Mouse (Mus musculus): ENCODE results near the gene Klhl40. TPM values are rescaled to one million over a fixed set of nuclear protein-coding genes. Genes with fewer than 3 reads are reported as not detected.

Gene Klhl40
- polyA plus RNA-seq, 1 experiment from 2014 or later: not detected

- peaks cover 12% of the 10 kb centered on the region for H3K4me1 ChIP-seq (replicated peaks; ENCODE audit: control insufficient read depth, insufficient read depth, low read length)
- H3K27ac ChIP-seq (ENCODE audit: low read depth, low read length): no peak overlapping the region
- WGBS: 55% methylated on average over 10 of the region's 10 CpGs
- no peaks in the 10 kb centered on the region for H3K9me3 ChIP-seq (ENCODE audit: control insufficient read depth, low read length)
- H3K4me3 ChIP-seq (ENCODE audit: low read depth, low read length): peak overlapping the region; percentile 73; the same call in 1 of the 2 replicates
- no peak for ATAC-seq (replicated peaks; ENCODE audit: low FRiP score)
- peaks cover 32% of the 10 kb centered on the region for H3K27me3 ChIP-seq (replicated peaks; ENCODE audit: control insufficient read depth, insufficient read depth, low read length)
- H3K9ac ChIP-seq (ENCODE audit: low read depth, low read length): peak overlapping the region; percentile 74; the same call in 1 of the 2 replicates
- H3K36me3 ChIP-seq (ENCODE audit: control insufficient read depth, insufficient read depth, low read length): peaks cover 28% of the 10 kb centered on the region
- no peak for DNase-seq (ENCODE audit: low spot score)
- peak overlapping the region; percentile 94 for H3K4me2 ChIP-seq
Observed at GRCm38 (mm10) chr9:121757835-121758814, 19.3 kb upstream of the Klhl40 start.

DNA sequence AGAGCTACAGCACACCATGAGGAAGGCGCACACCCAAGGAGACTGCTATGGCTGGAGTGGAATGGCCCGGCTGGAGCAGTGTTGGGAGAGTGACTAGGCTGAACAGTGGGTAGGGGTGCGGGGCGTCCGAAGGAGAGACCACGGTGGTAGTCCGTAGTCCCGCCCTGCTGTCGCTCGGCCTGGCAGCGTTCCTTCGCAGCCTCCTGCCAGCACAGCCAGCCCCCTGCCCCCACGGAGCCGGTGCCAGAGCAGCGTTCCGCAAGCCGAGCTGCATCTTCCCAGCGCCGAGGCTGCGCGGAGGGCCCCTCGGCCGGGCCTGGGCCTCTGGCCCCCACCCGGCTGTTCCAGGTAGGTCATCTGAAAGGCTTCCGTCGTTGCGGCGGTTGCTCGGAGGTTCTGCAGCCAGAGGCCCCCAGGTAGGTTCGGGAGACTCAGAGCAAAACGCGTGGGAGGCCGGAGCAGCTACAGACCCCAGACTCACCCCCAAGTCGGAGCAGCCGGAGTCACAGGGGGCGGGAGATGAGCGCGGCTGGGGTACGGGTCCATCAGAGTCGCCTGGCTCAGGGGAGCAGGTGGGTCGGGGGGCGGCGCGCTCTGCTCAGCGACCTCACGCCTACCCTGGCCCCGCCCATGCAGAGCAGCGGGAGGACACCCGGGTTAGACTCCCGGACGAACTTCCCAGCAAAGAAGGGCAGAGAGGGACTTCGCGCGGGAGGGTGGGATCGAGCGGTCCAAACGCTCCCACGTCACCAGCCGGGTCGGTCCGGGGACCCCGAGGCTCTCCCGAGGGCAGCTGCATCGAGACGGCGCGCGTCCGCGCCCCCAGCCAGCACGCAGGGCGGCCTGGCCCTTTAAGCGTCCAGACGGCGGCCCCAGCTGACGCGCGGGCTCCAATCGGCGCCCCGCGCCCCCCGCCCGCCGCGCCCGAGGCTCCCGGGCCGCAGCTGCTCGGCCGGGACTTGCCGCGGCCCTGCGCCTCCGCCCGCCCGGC, 18.0 kb upstream of the Klhl40 start, which contains the start of gene Zfp651:
TSS of gene Zfp651 (plus strand) at position 240 of the 991 bp plus-strand sequence.
- peak; percentile 74 for DNase-seq (ENCODE audit: low spot score)

DNA sequence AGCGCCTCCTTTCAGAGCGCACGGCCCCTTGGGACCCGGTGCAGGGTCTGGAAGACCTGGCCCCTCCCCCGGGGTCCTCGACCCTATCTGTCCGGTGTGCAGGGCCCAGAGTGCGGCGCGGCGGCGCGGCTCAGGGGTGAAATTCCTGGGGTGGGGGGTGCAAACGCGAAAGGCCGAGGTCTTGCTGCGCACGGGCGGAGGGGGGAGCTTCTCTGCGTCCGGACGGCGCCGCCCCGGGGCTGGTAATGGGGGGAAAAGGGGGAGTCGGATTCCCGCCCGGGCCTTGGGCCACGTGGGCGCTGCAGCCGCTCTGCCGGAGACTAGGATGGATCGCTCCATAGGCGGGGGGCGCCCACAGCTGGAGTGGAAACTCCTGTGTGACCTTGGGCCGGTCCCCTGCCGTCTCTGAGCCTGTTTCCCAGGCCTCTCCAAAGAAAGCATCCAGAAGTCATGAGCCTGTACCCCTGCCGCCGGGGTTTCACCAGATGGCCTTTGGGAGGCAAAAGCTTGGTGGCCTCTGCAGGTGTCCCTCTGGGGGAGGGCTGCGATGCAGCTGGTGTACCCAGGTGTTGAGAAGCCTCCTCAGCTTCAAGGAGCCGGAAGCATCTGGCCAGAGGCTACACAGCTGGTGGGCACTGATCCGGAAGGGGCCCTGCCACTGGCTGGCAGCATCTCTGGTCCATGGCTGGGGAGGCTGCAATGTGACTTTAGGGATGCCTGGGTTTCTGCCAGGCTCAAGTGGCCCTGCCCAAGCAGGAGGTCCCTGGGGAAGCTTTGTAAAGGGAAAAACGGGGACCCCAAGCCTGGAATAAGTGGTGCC, 16.9 kb upstream of the Klhl40 start:
- H3K4me3 ChIP-seq (ENCODE audit: low read depth, low read length): peak overlapping the region; percentile 73
- H3K4me2 ChIP-seq: peak overlapping the region; percentile 94
- DNase-seq (ENCODE audit: low spot score): peak; percentile 67
- 3% methylated on average over 43 of the region's 43 CpGs for WGBS
- peaks cover 32% of the 10 kb centered on the region for H3K27me3 ChIP-seq (replicated peaks; ENCODE audit: control insufficient read depth, insufficient read depth, low read length)
- peaks cover 12% of the 10 kb centered on the region for H3K4me1 ChIP-seq (replicated peaks; ENCODE audit: control insufficient read depth, insufficient read depth, low read length)
- H3K9ac ChIP-seq (ENCODE audit: low read depth, low read length): peak overlapping the region; percentile 74
- peak; percentile 34; the same call in 1 of the 2 replicates for ATAC-seq (replicated peaks; ENCODE audit: low FRiP score)
- H3K9me3 ChIP-seq (ENCODE audit: control insufficient read depth, low read length): no peaks in the 10 kb centered on the region
- H3K27ac ChIP-seq (ENCODE audit: low read depth, low read length): peak overlapping the region; percentile 74
- H3K36me3 ChIP-seq (ENCODE audit: control insufficient read depth, insufficient read depth, low read length): peaks cover 14% of the 10 kb centered on the region; the same call in 1 of the 2 replicates

More for the DNA sequence above, 18.0 kb upstream of the Klhl40 start, which contains the start of gene Zfp651:
- under 1% methylated on average over 76 of the region's 97 CpGs for WGBS
- peak within 1 kb of the TSS; percentile 73 for H3K4me3 ChIP-seq (ENCODE audit: low read depth, low read length)
- peaks cover 12% of the 10 kb centered on the region for H3K4me1 ChIP-seq (replicated peaks; ENCODE audit: control insufficient read depth, insufficient read depth, low read length)
- peak within 1 kb of the TSS; percentile 94 for H3K4me2 ChIP-seq
- peak within 1 kb of the TSS; percentile 74 for H3K9ac ChIP-seq (ENCODE audit: low read depth, low read length)
- H3K36me3 ChIP-seq (ENCODE audit: control insufficient read depth, insufficient read depth, low read length): peaks cover 24% of the 10 kb centered on the region
- H3K9me3 ChIP-seq (ENCODE audit: control insufficient read depth, low read length): no peaks in the 10 kb centered on the region
- peak within 1 kb of the TSS; percentile 74 for H3K27ac ChIP-seq (ENCODE audit: low read depth, low read length)
- ATAC-seq (replicated peaks; ENCODE audit: low FRiP score): peak; percentile 59
- peaks cover 32% of the 10 kb centered on the region for H3K27me3 ChIP-seq (replicated peaks; ENCODE audit: control insufficient read depth, insufficient read depth, low read length)

- Histone ChIP-seq H3K4me1 (replicated peaks; ENCODE audit: control insufficient read depth, insufficient read depth, low read length) (peaks cover 12% of the 10 kb centered on the region), H3K9ac (ENCODE audit: low read depth, low read length) (no peak overlapping the region), H3K27ac (ENCODE audit: low read depth, low read length) (no peak overlapping the region), H3K27me3 (replicated peaks; ENCODE audit: control insufficient read depth, insufficient read depth, low read length) (peaks cover 32% of the 10 kb centered on the region), H3K9me3 (ENCODE audit: control insufficient read depth, low read length) (no peaks in the 10 kb centered on the region), H3K4me3 (ENCODE audit: low read depth, low read length) (peak overlapping the region; percentile 73), H3K36me3 (ENCODE audit: control insufficient read depth, insufficient read depth, low read length) (peaks cover 9% of the 10 kb centered on the region; the same call in 1 of the 2 replicates), H3K4me2 (peak overlapping the region; percentile 94)
- 69% methylated on average over 10 of the region's 10 CpGs for WGBS
- ATAC-seq (replicated peaks; ENCODE audit: low FRiP score): no peak
- DNase-seq (ENCODE audit: low spot score): no peak
Observed at GRCm38 (mm10) chr9:121761091-121761665, 16.2 kb upstream of the Klhl40 start.

GRCm38 (mm10) chr9:121761787-121762186, 15.6 kb upstream of the Klhl40 start:
- Histone ChIP-seq H3K9me3 (ENCODE audit: control insufficient read depth, low read length) (no peaks in the 10 kb centered on the region), H3K9ac (ENCODE audit: low read depth, low read length) (no peak overlapping the region), H3K4me1 (replicated peaks; ENCODE audit: control insufficient read depth, insufficient read depth, low read length) (peaks cover 12% of the 10 kb centered on the region), H3K4me3 (ENCODE audit: low read depth, low read length) (no peak overlapping the region), H3K27ac (ENCODE audit: low read depth, low read length) (no peak overlapping the region), H3K27me3 (replicated peaks; ENCODE audit: control insufficient read depth, insufficient read depth, low read length) (peaks cover 32% of the 10 kb centered on the region), H3K36me3 (ENCODE audit: control insufficient read depth, insufficient read depth, low read length) (peaks cover 7% of the 10 kb centered on the region; the same call in 1 of the 2 replicates), H3K4me2 (no peak overlapping the region)
- WGBS: 73% methylated on average over 8 of the region's 8 CpGs
- no peak for ATAC-seq (replicated peaks; ENCODE audit: low FRiP score)
- DNase-seq (ENCODE audit: low spot score): no peak

DNA sequence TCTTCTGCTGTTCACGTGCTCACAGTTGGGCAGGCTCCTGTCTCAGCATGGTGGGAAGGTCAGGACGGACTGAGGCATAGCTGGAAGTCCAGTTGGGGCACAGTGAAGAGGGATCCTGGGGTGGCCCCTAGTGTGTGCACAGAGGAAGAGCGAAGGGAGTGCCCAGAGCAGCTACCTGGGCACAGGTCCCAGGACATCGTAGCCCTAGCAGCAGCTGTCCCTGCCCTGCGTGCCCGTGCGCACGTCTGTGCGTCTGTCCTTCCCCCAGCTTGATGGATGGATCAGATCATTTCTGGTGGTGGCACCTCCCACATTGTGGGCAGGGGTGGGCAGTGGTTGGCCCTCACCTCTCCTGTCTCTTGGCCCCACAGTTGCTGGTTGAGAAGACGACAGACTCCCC, 15.2 kb upstream of the Klhl40 start:
- Histone ChIP-seq H3K4me3 (ENCODE audit: low read depth, low read length) (no peak overlapping the region), H3K9ac (ENCODE audit: low read depth, low read length) (no peak overlapping the region), H3K9me3 (ENCODE audit: control insufficient read depth, low read length) (no peaks in the 10 kb centered on the region), H3K27ac (ENCODE audit: low read depth, low read length) (no peak overlapping the region), H3K4me2 (no peak overlapping the region), H3K36me3 (ENCODE audit: control insufficient read depth, insufficient read depth, low read length) (peaks cover 6% of the 10 kb centered on the region; the same call in 1 of the 2 replicates), H3K27me3 (replicated peaks; ENCODE audit: control insufficient read depth, insufficient read depth, low read length) (peaks cover 32% of the 10 kb centered on the region), H3K4me1 (replicated peaks; ENCODE audit: control insufficient read depth, insufficient read depth, low read length) (peaks cover 12% of the 10 kb centered on the region)
- WGBS: 91% methylated on average over 10 of the region's 10 CpGs
- DNase-seq (ENCODE audit: low spot score): no peak
- no peak for ATAC-seq (replicated peaks; ENCODE audit: low FRiP score)

- no peak for DNase-seq (ENCODE audit: low spot score)
- no peak overlapping the region for H3K27ac ChIP-seq (ENCODE audit: low read depth, low read length)
- no peak for ATAC-seq (replicated peaks; ENCODE audit: low FRiP score)
- no peak overlapping the region for H3K4me3 ChIP-seq (ENCODE audit: low read depth, low read length)
- H3K36me3 ChIP-seq (ENCODE audit: control insufficient read depth, insufficient read depth, low read length): peaks cover 6% of the 10 kb centered on the region; the same call in 1 of the 2 replicates
- peaks cover 32% of the 10 kb centered on the region for H3K27me3 ChIP-seq (replicated peaks; ENCODE audit: control insufficient read depth, insufficient read depth, low read length)
- no peak overlapping the region for H3K9ac ChIP-seq (ENCODE audit: low read depth, low read length)
- H3K9me3 ChIP-seq (ENCODE audit: control insufficient read depth, low read length): no peaks in the 10 kb centered on the region
- peaks cover 12% of the 10 kb centered on the region for H3K4me1 ChIP-seq (replicated peaks; ENCODE audit: control insufficient read depth, insufficient read depth, low read length)
- H3K4me2 ChIP-seq: no peak overlapping the region
- 86% methylated on average over 25 of the region's 25 CpGs for WGBS
Observed at GRCm38 (mm10) chr9:121762761-121763160, 14.6 kb upstream of the Klhl40 start.
